Mouse (Mus musculus) erythroblast, embryonic 14.5 days (primary cell): ENCODE results near the gene Top2b. TPM values are rescaled to one million over a fixed set of nuclear protein-coding genes. Genes with fewer than 3 reads are reported as not detected.

ENCODE experiments used
- H3K27me3 ChIP-seq: 2 replicates; pipeline ENCODE4 v1.6.1; 2012; ENCODE audit warnings: inconsistent platforms; ENCODE audit not compliant: control insufficient read depth
- H3K36me3 ChIP-seq: 2 replicates; pipeline ENCODE4 v1.6.1; 2012; ENCODE audit warnings: mild to moderate bottlenecking, inconsistent platforms; ENCODE audit not compliant: control insufficient read depth
- H3K4me1 ChIP-seq: 2 replicates; pipeline ENCODE4 v1.6.1; 2012; ENCODE audit warnings: inconsistent platforms; ENCODE audit not compliant: control insufficient read depth
- H3K4me3 ChIP-seq: replicated peaks from 2 replicates; pipeline ENCODE3; 2012; ENCODE audit warnings: moderate library complexity, mild to moderate bottlenecking, inconsistent platforms
- H3K9me3 ChIP-seq: 2 replicates; pipeline ENCODE4 v1.6.1; 2012; ENCODE audit warnings: low read length, inconsistent platforms, mixed read lengths; ENCODE audit not compliant: control insufficient read depth
- GATA1 ChIP-seq: IDR thresholded peaks from 2 replicates; pipeline ENCODE4 v1.6.1; 2012; ENCODE audit warnings: low read length, inconsistent platforms, mixed read lengths
- TAL1 ChIP-seq: IDR thresholded peaks from 3 replicates; pipeline ENCODE4 v1.6.1; 2012; ENCODE audit warnings: low read length, inconsistent platforms, mixed read lengths
- polyA plus RNA-seq: library from polyadenylated mRNA; stranded (reverse); fragments of >175 nt; gene quantifications from 2 replicates; pipeline ENCODE4 v1.2.3, GENCODE M21; 2012

The Top2b gene
- polyA plus RNA-seq, 1 experiment, result 0.32 TPM

GRCm38 (mm10) chr14:16480621-16481020 lies 115.6 kb downstream of the Top2b start:
- H3K36me3 ChIP-seq, result no peaks in the 10 kb centered on the region
- H3K9me3 ChIP-seq, result no peaks in the 10 kb centered on the region
- TF ChIP-seq GATA1, result no peak
- TF ChIP-seq TAL1, result no peak
- no peaks in the 10 kb centered on the region for H3K4me1 ChIP-seq
- H3K27me3 ChIP-seq, result no peaks in the 10 kb centered on the region
- no peak overlapping the region for H3K4me3 ChIP-seq

GRCm38 (mm10) chr14:16483656-16484380 lies 118.8 kb downstream of the Top2b start:
- no peaks in the 10 kb centered on the region for H3K9me3 ChIP-seq
- no peaks in the 10 kb centered on the region for H3K4me1 ChIP-seq
- TF ChIP-seq TAL1, result no peak
- no peak for TF ChIP-seq GATA1
- H3K27me3 ChIP-seq, result no peaks in the 10 kb centered on the region
- H3K4me3 ChIP-seq, result no peak overlapping the region
- H3K36me3 ChIP-seq, result no peaks in the 10 kb centered on the region

Other genes starting within 250 kb of the Top2b start
- 12.0 and 14.2 TPM in 2 replicates for gene Ngly1, start 115.9 kb upstream of the Top2b start, polyA plus RNA-seq
- gene Oxsm, start 115.4 kb upstream of the Top2b start, polyA plus RNA-seq, result 0.10 TPM in 1 of 2 replicates, not detected in the other